Mouse (Mus musculus) cerebellum, adult 2 months (tissue): ENCODE data around the gene Stk39.

ENCODE experiments used
- CTCF ChIP-seq: fragments of 200-500 bp; IDR thresholded peaks from 2 replicates; pipeline ENCODE4 v1.5.1; 2011; ENCODE audit warnings: low read depth, mild to moderate bottlenecking, control low read depth, low read length, moderate library complexity, borderline replicate concordance; ENCODE audit not compliant: insufficient read depth
- POLR2A ChIP-seq: fragments of 200-500 bp; IDR thresholded peaks from 2 replicates; pipeline ENCODE4 v1.6.1; 2011; ENCODE audit warnings: low read length, control low read depth, borderline replicate concordance; ENCODE audit not compliant: insufficient read depth

DNA sequence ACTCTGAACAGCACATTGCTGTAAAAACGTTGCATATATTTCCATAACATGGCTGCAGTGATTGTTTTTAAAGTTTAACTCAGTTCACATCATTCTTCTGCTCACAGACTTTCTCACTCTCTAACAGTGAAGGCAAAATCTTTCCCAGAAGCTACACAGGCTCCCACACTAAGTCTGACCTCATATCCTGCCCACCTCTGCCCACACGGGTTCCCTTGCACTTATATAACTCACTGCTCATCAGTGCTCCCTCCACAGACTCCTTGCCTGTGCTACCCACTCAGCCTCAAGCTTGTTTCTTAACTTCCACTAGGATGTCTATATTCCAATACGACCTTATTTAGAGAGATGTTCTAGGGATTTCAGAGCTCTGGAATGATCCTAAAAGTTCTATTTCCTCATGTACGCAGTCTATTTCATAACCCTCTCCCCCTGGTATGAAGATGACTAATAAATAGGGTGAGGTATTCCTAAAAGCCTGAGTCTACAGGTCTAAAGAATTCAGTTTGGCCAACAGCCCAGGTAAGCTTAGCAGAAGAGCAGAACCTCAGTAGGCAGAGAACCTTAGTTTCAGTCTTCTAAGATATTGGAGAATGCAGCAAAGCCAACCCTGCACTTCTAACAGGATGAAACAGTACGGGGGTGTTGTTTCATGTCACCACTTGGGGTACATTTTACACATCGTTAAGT lies 167.2 kb downstream of the Stk39 start:
- no peak for TF ChIP-seq POLR2A
- no peak for TF ChIP-seq CTCF
